Mouse (Mus musculus) brain, embryonic 14.5 days (tissue): Measurements from ENCODE around the gene Togaram2.

ENCODE experiments used
- CTCF ChIP-seq: fragments of 200-500 bp; IDR thresholded peaks from 2 replicates; pipeline ENCODE4 v1.5.1; 2012; ENCODE audit warnings: inconsistent platforms, mild to moderate bottlenecking, moderate library complexity, borderline replicate concordance; ENCODE audit not compliant: insufficient read depth, insufficient read length; ENCODE audit errors: extremely low read depth
- POLR2A ChIP-seq: fragments of 200-500 bp; IDR thresholded peaks from 2 replicates; pipeline ENCODE4 v1.6.1; 2012; ENCODE audit warnings: mild to moderate bottlenecking, inconsistent platforms, borderline replicate concordance; ENCODE audit not compliant: poor library complexity, insufficient read depth, insufficient read length, severe bottlenecking; ENCODE audit errors: extremely low read depth

- TF ChIP-seq CTCF: no peak
- no peak for TF ChIP-seq POLR2A
Measured at GRCm38 (mm10) chr17:71695716-71696315, 22.8 kb downstream of the Togaram2 start.
